Mouse (Mus musculus): ENCODE results near the gene Tfap4. TPM values are rescaled to one million over a fixed set of nuclear protein-coding genes. Genes with fewer than 3 reads are reported as not detected.
A peak's percentile ranks its signal among the peaks of the same experiment; 100 is the strongest.
"Not testable (repeated sequence)": the region's sequence is repeated elsewhere in the genome, so short reads cannot be mapped to it uniquely, and the experiment has no call there.

Gene Tfap4
- total RNA-seq, 2 experiments from 2014 or later: 41.2 to 53.9 TPM

DNA sequence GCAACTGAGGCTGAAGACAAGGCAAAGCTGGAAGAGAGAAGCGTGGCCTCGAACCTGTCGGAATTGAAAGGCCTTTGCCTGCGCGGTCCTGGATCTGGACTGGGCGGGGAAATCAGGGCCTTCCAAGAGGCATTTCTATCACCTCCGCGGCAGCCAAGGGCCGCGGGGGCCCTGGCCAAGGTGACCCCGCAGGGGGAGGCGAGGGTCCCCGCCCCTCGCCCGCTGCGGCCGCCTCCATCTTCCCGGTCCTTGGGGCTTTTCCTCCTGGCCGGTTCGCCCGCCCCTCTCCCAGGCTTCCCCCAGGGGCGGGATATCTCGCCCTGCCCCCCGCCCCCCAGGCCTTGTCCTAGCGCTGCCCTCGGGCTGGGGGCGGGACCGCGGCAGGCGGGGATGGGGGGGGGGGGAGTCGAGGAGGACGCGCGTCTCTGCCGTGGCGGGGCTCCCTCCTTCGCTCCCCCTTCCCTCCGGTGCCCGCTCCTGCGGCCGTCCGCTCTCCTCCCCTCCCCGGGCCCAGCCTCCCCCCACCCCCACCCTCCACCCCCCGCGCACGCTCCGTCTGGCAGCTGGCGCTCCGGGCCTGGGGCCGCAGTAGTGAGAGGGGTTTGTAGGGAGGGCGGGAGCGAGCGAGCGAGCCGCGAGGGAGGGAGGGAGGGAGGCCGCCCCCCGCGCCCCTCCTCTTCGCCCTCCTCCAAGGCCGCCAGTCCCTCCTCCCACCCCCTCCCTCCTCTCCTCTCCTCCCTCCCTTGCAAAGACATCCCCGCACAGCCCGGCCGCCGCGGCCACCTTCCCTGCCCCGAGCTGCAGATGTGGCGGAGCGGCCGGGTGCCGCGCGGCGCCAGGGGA lies 34.5 kb upstream of the Tfap4 start, which contains the start of gene Glis2:
Glis2 (plus strand) TSS at position 743 of the 843 bp plus-strand sequence.
- ATAC-seq (replicated peaks; ENCODE audit: poor library complexity): peak; percentile 40

DNA sequence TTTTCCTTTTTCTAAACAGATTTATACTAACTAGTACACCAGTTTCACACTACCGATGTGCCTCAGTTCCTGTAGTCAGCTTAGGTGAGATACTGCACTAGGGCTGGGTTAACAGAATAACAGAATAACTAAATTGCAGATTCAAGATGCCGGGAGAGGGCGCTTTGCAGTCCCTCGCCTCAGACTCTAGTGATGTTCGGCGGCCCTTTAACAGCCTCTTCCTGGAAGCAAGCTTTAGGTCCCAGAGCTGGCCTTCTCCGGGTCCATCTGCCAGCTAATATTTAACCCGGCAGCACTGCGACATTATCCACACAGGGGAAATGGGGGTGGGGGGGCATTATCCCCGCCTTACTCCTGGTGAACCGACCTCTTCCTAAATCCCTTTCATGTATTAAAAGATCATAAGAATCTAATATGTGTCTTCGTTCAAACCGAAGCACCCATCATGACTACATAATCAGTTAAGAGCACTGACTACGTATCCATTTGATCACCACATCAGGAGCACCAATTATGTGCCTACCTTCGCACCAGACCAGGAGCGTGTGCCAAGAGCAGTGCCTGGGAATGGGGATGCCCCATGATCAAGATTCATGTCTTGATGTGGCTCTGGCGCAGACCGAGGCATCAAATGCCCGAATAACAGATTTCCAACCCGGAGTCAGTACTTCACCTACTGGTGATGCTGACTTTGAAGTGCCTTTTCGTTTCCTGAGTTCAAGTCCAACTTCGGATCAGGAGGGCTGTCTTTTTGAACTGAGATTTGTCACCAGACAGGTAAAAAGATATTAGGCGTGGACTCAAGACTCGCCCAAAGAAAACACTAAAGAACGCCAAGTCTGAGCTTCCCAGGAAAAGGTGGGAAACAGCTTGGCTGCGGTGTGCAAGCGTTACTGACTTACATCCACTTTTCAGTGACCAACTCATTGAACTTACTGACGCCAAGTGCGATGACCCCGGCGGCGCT lies 33.5 kb upstream of the Tfap4 start:
- ATAC-seq (replicated peaks; ENCODE audit: poor library complexity): peak; percentile 56

DNA sequence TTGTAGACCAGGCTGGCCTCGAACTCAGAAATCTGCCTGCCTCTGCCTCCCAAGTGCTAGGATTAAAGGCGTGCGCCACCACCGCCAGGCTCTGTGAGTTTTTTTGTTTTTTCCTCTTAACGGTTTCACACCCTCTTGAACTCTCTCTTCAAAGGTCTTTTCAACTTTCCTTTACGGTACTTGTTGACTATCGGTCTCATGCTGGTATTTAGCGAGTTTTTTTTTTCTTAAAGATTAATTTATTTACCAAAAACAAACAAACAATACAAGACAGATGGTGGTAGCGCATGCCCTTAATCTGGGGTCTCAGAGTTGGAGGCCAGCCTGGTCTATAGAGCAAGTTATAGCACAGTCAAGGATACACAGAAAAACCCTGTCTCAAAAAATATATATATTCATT lies 30.6 kb upstream of the Tfap4 start:
- ATAC-seq (replicated peaks; ENCODE audit: poor library complexity): no peak

DNA sequence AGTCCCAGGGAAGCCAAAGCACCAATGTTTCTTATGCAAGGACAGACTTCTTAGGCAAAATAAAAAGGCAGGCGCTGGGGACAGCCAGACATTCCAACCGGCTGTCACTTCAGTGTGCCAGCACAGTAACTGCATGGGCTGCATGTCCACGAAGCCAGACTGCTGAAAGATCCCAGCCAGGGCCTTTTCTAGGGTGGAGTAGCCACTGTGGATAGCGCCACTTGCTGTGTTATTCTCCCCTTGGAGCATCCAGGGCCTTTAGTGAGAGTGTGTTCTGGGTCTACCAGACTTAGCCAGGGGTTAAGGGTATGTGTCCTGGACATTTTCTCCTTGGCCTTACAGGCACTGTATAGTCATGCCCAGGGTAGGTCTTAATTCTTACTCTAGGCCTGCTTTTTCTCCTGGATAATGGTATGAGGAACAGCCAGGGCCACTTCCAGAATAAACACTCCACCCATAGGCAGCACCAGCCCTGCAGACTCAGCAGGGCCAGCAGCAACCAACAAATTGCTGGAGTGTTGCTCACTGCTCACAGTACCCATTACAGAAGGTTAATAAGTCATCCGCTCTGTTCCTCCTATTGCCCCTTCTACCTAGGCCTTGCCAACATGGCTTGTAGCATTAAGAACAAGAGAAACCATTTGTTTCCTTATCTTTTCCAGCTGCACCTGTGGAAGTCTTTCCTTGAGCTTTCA lies 28.0 kb upstream of the Tfap4 start:
- no peak for ATAC-seq (replicated peaks; ENCODE audit: poor library complexity)

DNA sequence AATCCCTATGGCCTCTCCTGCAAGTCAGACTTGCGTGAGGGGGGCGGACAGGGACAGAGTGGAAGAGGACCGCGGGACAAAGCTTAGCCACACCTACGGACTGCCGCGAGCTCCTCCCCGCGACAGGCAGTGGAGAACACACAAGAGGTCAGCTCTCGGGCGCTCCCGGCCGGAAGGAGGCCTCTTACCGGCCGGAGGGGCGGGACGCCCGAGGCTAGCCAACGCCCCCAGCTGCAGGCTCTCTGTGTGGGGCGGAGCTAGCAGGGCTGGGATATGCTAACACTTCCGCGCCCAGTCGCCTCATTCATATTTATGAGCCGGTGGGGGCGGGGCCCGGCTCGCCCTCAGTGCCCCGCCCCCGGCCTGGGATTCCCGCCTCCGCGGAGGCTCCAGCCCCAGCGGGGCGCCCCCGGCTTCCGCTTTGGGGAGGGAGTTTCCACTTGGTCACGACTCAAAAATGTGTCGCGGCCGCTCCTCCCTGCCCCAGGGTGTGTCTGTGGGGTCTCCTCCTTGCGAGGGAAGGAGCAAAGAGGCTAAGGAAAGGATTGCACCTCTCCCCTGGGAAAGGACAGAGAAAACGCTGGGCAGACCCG lies 27.0 kb upstream of the Tfap4 start:
- ATAC-seq (replicated peaks; ENCODE audit: poor library complexity): peak; percentile 94

DNA sequence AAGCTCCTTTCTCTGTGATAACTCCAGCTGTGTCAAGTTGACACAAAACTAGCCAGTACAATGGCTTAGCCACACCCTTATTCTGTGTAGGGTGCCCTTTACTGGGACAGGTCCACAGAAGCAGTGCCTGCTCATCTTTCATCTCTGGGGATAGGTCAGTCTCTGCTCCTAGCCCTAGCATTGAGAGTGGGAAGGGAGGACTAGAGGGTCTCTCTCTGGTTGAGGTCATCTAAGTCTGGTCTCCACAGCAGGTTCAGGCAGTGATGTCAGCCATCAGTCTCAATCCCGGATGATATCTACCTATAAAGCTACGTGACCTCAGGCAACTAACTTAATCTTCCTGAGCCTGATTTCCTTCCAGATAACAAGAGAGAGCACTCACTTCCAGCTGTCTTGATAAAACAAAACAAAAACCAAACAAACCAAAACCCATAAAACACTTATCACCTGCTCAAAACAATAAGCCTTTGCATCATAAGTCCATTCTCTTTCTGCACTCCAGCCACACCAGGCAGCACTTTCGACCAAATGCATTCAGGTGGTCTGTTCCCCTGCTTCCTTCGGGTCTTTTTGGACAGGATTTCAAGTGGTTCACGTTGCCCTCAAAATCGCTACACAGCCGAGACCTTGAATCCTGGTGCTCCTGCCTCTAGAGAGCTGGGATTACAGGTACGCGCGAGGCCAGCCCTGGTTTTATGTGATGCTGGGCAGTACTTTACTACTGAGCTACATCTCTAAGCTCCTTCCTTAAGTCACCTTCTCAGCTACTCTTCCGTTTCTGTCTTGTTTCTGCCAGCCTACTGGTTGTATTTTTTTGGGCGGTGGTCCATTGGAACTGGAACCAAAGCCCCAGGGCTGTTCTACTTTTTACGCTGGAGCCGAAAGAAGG lies 26.2 kb upstream of the Tfap4 start:
- ATAC-seq (replicated peaks; ENCODE audit: poor library complexity): peak; percentile 15

DNA sequence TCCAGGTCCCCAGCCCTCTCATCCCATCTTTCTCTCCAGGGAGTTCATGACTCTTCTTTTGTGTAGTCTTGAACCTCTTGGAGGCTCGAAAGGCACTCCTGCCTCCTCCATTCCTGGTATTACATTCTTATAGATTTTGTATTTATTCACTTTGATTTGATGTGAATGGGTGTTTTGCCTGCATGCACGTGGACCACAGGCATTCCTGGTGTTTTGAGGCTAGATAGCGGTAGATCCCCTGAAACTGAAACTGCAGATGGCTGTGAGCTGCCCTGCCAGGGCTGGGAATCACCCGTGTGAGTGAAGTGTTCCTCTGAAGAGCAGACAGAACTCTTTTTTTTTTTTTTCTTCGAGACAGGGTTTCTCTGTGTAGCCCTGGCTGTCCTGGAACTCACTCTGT lies 24.8 kb upstream of the Tfap4 start:
- no peak for ATAC-seq (replicated peaks; ENCODE audit: poor library complexity)

DNA sequence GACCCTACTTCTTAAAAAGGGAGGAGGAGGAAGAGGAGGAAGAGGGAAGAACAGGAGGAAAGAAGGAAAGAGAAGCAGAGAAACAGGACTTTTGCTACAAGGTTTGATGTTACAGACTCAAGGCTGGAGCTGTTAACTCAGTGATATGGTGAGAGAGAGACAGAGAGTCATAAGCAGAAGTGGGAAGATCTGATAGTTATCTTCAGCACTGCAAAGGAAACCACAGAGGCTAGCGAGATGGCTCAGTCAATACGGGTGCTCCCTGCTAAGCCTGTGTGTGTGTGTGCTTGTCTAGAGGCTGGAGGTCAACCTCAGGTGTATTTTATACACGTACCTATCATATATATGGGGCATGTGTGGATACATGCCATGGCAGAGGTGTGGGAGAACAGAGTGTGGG lies 24.2 kb upstream of the Tfap4 start:
- ATAC-seq (replicated peaks; ENCODE audit: poor library complexity): peak; percentile 58

DNA sequence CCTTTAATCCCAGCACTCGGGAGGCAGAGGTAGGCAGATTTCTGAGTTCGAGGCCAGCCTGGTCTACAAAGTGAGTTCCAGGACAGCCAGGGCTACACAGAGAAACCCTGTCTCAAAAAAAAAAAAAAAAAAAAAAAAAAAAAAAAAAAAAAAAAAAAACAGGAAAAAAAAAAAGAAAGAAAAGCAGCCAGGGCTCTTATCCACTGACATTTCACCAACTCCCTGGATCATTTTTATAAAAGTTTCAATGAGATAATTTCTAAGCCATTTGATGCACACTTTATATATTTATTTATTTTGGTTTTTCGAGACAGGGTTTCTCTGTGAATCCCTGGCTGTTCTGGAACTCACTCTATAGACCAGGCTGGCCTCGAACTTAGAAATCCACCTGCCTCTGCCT lies 21.5 kb upstream of the Tfap4 start:
- not testable (repeated sequence) for ATAC-seq (replicated peaks; ENCODE audit: poor library complexity)

DNA sequence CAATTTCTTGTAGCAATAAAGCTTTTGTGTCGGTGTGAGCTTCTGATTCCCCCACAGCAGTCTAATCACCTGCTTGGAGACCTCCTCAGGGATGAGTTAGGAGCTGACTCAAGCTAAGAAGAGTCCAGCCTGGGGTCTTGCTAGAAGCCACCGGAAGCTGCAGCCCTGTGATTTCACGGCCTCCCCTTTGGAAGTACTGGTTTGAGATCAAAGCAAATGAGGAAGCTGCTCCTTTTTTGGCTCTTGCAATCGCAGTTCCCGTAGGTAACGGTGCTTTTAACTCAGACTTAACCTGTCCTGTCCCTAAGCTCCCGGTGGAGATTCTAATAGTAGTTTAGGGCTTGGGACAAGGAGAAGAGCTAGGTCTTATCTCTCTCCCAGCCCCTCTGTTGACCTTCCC lies 19.0 kb upstream of the Tfap4 start:
- ATAC-seq (replicated peaks; ENCODE audit: poor library complexity): peak; percentile 38; the same call in 1 of the 2 replicates

DNA sequence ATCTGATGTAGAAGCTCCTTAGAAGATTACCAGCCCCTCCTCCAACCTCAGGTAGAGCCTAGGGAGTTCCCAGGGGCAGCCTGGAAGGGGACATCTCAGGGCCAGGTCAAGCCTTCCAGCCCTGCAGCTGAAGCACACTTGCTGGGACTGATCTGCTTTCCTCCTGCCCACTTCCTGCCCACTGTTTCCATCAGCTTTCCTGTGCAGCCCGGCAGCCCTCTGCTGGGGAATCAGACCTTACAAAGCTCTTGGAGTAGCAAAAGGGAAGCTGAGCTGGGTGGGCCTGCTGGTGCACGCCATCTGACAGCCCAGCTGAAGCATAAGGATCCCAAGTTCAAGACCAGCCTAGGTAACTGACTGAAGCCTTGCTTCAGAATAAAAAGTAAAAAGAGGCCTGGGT lies 17.2 kb upstream of the Tfap4 start:
- peak; percentile 92 for ATAC-seq (replicated peaks; ENCODE audit: poor library complexity)

DNA sequence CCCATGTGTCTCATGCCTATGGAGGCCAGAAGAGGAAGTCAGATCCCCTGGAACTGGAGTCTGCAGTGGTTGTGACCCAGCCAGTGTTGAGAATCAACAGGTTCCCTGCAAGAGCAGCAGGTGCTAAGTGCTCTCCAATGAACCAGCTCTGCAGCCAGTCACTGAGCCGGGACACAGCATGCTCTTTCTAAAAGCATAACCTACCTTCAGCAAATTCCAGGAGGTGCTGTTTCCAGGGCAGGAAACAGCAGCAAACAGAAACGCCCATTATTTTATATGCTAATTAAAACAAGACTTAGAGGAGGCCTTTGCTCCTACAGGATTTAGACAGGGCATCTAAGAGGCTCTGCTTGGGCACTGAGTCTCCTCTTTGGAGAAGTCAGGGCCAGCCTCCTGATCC lies 16.4 kb upstream of the Tfap4 start:
- ATAC-seq (replicated peaks; ENCODE audit: poor library complexity): no peak

DNA sequence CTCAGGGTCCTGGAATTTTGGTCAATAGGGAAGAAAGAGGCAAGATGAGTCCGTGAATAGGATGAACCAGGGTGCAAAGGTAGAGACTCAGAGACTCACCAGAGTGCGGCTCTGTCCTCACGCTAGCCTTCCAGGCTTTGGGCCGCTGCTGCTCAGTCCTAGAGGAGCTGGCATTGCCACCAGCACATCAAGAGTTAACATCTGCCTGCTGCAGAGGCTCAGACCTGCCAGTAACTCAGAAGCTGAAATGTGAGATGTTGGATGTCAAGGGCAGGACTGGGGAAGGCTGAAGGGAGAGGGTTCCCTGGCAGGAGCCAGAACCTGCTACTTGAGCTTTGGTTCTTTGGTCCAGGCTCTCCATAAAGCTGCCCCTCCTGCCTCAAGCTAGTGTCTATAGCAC lies 11.1 kb upstream of the Tfap4 start:
- ATAC-seq (replicated peaks; ENCODE audit: poor library complexity): no peak

DNA sequence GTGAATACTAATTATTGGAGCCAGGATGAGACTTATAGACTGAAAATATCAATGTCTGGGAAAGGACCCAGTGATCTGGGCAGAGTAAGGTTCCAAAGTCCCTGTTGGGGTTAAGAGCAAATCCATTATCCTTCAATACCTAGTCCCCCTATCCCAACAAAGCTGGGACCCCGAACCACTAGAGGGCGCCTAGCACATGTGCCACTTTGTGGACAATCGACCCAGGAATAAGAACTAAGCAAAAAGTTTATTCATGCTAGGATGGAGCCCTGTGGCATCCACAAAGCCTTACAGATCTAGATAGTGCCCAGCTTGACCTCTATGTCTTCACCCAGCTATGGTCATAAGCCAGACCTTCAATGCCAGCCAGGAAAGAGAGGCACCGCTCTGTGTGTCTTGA lies 8.3 kb upstream of the Tfap4 start:
- peak; percentile 93 for ATAC-seq (replicated peaks; ENCODE audit: poor library complexity)

DNA sequence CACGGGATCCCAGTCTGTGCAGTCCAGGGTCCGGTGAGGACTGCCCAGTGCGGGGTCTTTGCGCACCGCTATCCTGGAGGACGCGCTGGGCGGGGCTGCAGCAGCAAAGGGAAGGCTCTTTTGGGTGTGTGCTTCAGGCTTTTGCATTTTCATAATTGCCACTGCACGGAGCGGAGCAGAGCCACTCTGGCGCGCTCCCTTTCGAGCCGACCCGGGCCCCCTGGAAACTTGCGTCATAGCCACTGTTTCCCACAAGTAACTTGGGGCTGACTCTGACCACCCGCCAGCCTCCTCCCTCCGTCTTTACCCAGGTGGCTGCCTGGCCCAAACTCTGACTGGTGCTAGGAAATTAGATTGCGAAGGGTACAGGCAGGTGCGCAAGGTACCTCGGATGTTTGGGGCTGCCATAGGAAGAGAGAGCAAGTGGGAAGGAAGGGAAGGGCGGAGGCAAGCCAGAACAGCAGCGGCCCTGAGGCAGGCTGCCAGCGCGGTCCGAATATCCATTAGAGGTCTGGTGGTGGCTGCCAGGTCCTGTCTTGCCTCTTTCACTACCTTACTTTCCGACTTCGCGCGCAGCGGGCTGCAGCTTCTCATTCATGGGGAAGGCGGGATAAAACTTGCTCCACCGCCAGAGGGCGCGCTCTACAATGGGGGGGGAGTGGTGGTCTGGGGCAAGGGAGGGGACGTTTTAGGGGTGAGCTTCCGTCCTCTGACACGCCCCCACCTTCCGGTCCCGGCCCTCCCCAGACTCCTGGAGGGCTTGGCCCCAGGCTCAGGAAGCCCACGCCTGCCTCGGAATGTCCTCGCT lies 695 bp upstream of the Tfap4 start:
- peak; percentile 23 for ATAC-seq (replicated peaks; ENCODE audit: poor library complexity)

DNA sequence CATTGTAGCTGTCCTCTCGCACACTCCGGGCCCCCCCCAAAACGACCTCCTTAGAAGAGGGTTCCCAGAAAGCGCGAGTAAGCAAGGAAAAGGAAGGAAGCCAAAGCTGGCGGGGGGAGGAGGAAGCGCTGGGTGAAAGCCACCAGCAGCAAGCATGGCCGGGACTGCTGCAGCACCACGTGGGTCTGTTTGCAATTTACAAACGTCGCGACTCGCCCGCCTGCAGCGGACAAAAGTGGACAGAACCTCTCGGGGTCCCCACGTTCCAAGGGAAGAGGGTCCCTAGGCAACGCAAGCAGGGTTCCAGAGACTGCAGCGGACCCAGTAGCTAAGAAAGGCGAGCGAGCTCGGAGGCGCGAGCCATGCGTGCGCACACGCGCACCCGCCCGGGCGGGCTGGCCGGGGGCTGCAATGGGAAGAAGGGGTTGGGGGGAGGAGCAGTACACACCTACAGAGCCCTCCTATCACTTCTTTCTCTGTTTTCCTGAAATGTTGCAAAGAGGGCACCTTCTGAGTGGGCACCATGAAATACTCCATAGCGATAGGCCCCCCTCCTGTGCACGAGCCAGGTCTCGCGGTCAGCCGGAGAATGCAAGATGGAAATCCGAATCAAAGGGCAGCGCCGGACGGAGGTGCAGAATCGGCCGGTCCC lies 548 bp downstream of the Tfap4 start:
- ATAC-seq (replicated peaks; ENCODE audit: poor library complexity): peak; percentile 6

DNA sequence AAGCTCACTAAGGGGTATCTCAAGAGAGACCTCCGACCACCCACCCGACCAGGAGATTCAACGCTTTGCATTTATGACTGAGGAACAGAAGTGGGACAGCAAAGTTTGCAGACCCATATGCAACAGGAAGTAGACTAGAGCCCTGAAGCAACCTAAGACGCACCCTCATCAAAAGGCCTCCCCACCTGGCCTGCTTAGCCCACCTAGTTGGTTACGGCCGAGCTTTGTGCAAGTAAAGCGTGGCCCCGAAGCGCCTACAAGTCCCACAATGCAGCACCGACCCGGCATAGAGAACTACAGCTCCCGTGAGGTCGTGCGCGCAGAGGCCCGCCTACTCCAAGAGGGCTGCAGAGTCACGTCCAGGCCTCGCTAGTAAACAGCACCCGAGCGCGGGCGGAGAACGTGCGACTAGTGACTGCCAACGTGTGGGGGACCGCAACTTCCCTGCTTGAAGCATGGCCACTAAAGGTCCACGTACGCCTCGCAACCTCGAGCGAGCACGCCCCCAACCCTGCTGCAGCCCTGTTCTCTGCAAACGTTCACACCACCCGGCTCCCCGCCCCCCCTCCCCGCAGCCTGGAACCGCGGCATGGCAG lies 1.2 kb downstream of the Tfap4 start:
- ATAC-seq (replicated peaks; ENCODE audit: poor library complexity): peak; percentile 70

DNA sequence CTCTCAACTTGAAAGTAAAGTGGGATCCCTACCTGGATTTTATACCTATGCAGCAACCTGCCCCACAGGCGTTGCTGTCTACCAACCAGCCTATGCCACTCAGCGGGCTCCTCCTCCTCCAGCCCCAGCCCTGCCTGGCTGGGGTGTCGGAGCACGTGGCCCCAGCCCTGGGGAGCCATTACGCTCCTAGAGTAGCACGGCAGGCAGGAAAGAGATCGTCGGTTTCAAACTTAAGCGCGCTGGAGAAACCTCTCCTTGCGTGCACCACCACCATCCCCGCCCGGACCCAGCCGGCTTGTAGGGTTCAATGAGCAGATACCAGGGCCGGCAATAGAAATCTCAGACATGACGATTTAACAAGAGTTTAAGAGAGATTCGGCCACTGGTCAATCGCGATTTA lies 1.7 kb downstream of the Tfap4 start:
- peak; percentile 49 for ATAC-seq (replicated peaks; ENCODE audit: poor library complexity)
